Comparison of ENCODE assay signal across 32 mouse cellular contexts in the genomic region with DNA sequence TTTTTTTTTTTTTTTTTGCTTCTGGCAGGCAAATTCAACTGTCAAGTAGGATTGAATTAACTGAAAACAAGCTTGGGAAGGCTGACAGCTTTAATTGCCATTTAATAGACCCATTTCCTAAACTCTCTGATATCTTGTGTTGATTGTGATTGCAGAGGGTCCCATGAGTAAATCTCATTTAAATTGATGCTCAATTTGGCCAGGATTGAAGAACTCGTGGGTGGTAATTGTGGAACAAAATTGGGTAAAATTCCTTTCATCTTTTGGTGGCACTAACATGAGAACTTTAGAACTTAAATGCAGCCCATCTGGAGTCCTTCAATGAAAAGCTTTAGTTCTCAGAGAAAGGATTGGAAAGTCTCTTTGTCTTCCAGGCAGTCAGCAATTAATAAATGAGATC.
DNase-seq lines count a peak whose midpoint lies in the region; ATAC-seq and TF ChIP-seq lines count a peak whose summit lies in the region.
"Had no signal": no experiment of that assay in that cellular context is flagged by ENCODE, and none has a peak within 500 bp of the region (broad histone marks: within the 10 kb centered on the region; RNA-seq: fewer than 3 reads in every experiment).

No protein-coding gene starts in this region.

- TF ChIP-seq EP300 in lung, postnatal 0 days (IDR thresholded peaks at IDR 0.05): no peak

- H3K4me2 ChIP-seq in hindbrain, postnatal 0 days (ENCODE audit: low read depth, low read length): no peak overlapping the region
- H3K4me2 ChIP-seq in hindbrain, embryonic 16.5 days (ENCODE audit: low read length): no peak overlapping the region
- no peak overlapping the region for H3K4me2 ChIP-seq in embryonic facial prominence, embryonic 14.5 days (ENCODE audit: low read depth, low read length)
- H3K4me2 ChIP-seq in forebrain, embryonic 16.5 days (ENCODE audit: low read length): no peak overlapping the region
- no peak overlapping the region for H3K4me2 ChIP-seq in lung, postnatal 0 days (replicated peaks; ENCODE audit: low read depth, low read length)
- H3K4me2 ChIP-seq: embryonic facial prominence, embryonic 13.5 days; hindbrain, embryonic 13.5 days; limb, embryonic 13.5 days; liver, embryonic 12.5 days; stomach, embryonic 15.5 days had no signal

- no peak overlapping the region for H3K27ac ChIP-seq in hindbrain, postnatal 0 days
- H3K27ac ChIP-seq in hindbrain, embryonic 16.5 days (ENCODE audit: low read depth, low read length): no peak overlapping the region
- H3K27ac ChIP-seq in embryonic facial prominence, embryonic 14.5 days (replicated peaks; ENCODE audit: low read depth, low read length): no peak overlapping the region
- H3K27ac ChIP-seq in forebrain, embryonic 16.5 days (ENCODE audit: low read length): no peak overlapping the region
- H3K27ac ChIP-seq in lung, postnatal 0 days (ENCODE audit: low read length): no peak overlapping the region
- H3K27ac ChIP-seq: embryonic facial prominence, embryonic 13.5 days; heart, embryonic 10.5 days; layer of hippocampus, adult 2 months; left cerebral cortex, adult 2 months; limb, embryonic 13.5 days; liver, embryonic 12.5 days; stomach, embryonic 15.5 days had no signal

- no peak for ATAC-seq in hindbrain, postnatal 0 days
- no peak for ATAC-seq in hindbrain, embryonic 16.5 days
- no peak for ATAC-seq in embryonic facial prominence, embryonic 14.5 days (ENCODE audit: low read depth)
- peak; percentile 50 for ATAC-seq in forebrain, embryonic 16.5 days
- ATAC-seq in lung, postnatal 0 days: no peak
- ATAC-seq: inflammation-experienced regulatory T-cells, adult 6 months; liver, embryonic 12.5 days; liver, postnatal 0 days had no signal

- no peaks in the 10 kb centered on the region for H3K36me3 ChIP-seq in hindbrain, postnatal 0 days (ENCODE audit: insufficient read depth, low read length)
- no peaks in the 10 kb centered on the region for H3K36me3 ChIP-seq in hindbrain, embryonic 16.5 days (ENCODE audit: control insufficient read depth, insufficient read depth, low read length)
- H3K36me3 ChIP-seq in embryonic facial prominence, embryonic 14.5 days (ENCODE audit: control insufficient read depth, insufficient read depth, low read length): no peaks in the 10 kb centered on the region
- no peaks in the 10 kb centered on the region for H3K36me3 ChIP-seq in forebrain, embryonic 16.5 days (ENCODE audit: control insufficient read depth, insufficient read depth)
- no peaks in the 10 kb centered on the region for H3K36me3 ChIP-seq in lung, postnatal 0 days (ENCODE audit: insufficient read depth, low read length)
- H3K36me3 ChIP-seq: embryonic facial prominence, embryonic 13.5 days; heart, embryonic 10.5 days; hindbrain, embryonic 13.5 days; limb, embryonic 13.5 days; liver, embryonic 12.5 days; midbrain, embryonic 10.5 days; stomach, embryonic 15.5 days had no signal

- H3K9ac ChIP-seq in hindbrain, postnatal 0 days (replicated peaks; ENCODE audit: low read length): no peak overlapping the region
- no peak overlapping the region for H3K9ac ChIP-seq in hindbrain, embryonic 16.5 days (ENCODE audit: low read depth, low read length)
- no peak overlapping the region for H3K9ac ChIP-seq in embryonic facial prominence, embryonic 14.5 days (ENCODE audit: low read depth, low read length)
- no peak overlapping the region for H3K9ac ChIP-seq in forebrain, embryonic 16.5 days (replicated peaks; ENCODE audit: low read depth, low read length)
- H3K9ac ChIP-seq in lung, postnatal 0 days (replicated peaks; ENCODE audit: low read depth): no peak overlapping the region
- H3K9ac ChIP-seq: embryonic facial prominence, embryonic 13.5 days; hindbrain, embryonic 13.5 days; limb, embryonic 13.5 days; liver, embryonic 12.5 days; liver, postnatal 0 days; stomach, embryonic 15.5 days had no signal

- DNase-seq in hindbrain, postnatal 0 days (ENCODE audit: low spot score): peak; percentile 25
- peak; percentile 15 for DNase-seq in brain, adult 2 months (ENCODE audit: low read depth, low spot score)
- peak; percentile 41 for DNase-seq in embryonic facial prominence, embryonic 14.5 days (ENCODE audit: low spot score)
- DNase-seq in heart, postnatal 14 days: no peak
- no peak for DNase-seq in lung, postnatal 14 days
- DNase-seq in lung, postnatal 0 days (ENCODE audit: low spot score): no peak
- DNase-seq: adrenal gland, adult 8-10 months; B cell, adult 2 months; cerebellum, adult 11 months; cerebellum, adult 9-11 months; gastrocnemius, postnatal 25 days; heart, adult 11 months; heart, postnatal 4 days; kidney, adult 11 months; kidney, postnatal 36 days; liver, postnatal 0 days; lung, postnatal 10 days; right cerebral cortex, postnatal 25 days; thymus, postnatal 14 days had no signal

- TF ChIP-seq CTCF in hindbrain, postnatal 0 days (IDR thresholded peaks at IDR 0.05; ENCODE audit: low read depth): no peak
- TF ChIP-seq CTCF in lung, postnatal 0 days (IDR thresholded peaks at IDR 0.05): no peak

- no peak overlapping the region for H3K4me3 ChIP-seq in hindbrain, postnatal 0 days (ENCODE audit: low read length)
- no peak overlapping the region for H3K4me3 ChIP-seq in hindbrain, embryonic 16.5 days (ENCODE audit: low read length)
- no peak overlapping the region for H3K4me3 ChIP-seq in embryonic facial prominence, embryonic 14.5 days (ENCODE audit: low read depth, low read length)
- H3K4me3 ChIP-seq in forebrain, embryonic 16.5 days (replicated peaks; ENCODE audit: low read length): no peak overlapping the region
- no peak overlapping the region for H3K4me3 ChIP-seq in lung, postnatal 0 days (ENCODE audit: low read depth, low read length)
- H3K4me3 ChIP-seq: embryonic facial prominence, embryonic 13.5 days; erythroblast, embryonic 14.5 days; heart, embryonic 10.5 days; hindbrain, embryonic 13.5 days; layer of hippocampus, adult 2 months; left cerebral cortex, adult 2 months; limb, embryonic 13.5 days; liver, embryonic 12.5 days; midbrain, embryonic 10.5 days; stomach, embryonic 15.5 days had no signal

- no peaks in the 10 kb centered on the region for H3K4me1 ChIP-seq in hindbrain, postnatal 0 days (ENCODE audit: insufficient read depth, low read length)
- peaks cover 9% of the 10 kb centered on the region for H3K4me1 ChIP-seq in hindbrain, embryonic 16.5 days (ENCODE audit: control insufficient read depth, insufficient read depth, low read depth, low read length)
- peaks cover 7% of the 10 kb centered on the region; the same call in 1 of the 2 replicates for H3K4me1 ChIP-seq in embryonic facial prominence, embryonic 14.5 days (ENCODE audit: control insufficient read depth, insufficient read depth, low read length)
- H3K4me1 ChIP-seq in forebrain, embryonic 16.5 days (replicated peaks; ENCODE audit: control insufficient read depth, insufficient read depth, low read length): peaks cover 23% of the 10 kb centered on the region
- no peaks in the 10 kb centered on the region for H3K4me1 ChIP-seq in lung, postnatal 0 days (ENCODE audit: insufficient read depth, low read depth, low read length)
- H3K4me1 ChIP-seq: heart, embryonic 10.5 days; liver, embryonic 12.5 days; stomach, embryonic 15.5 days had no signal

- intact Hi-C loops in heart, postnatal 14 days (cut with DNase I): no loop called here

- 27% methylated on average over 1 of the region's 1 CpGs for WGBS in hindbrain, postnatal 0 days
- WGBS in hindbrain, embryonic 16.5 days: 13% methylated on average over 1 of the region's 1 CpGs
- 7% methylated on average over 1 of the region's 1 CpGs for WGBS in embryonic facial prominence, embryonic 14.5 days
- 3% methylated on average over 1 of the region's 1 CpGs for WGBS in forebrain, embryonic 16.5 days
- WGBS in lung, postnatal 0 days: 51% methylated on average over 1 of the region's 1 CpGs

- H3K27me3 ChIP-seq in hindbrain, postnatal 0 days (ENCODE audit: insufficient read depth, low read length): no peaks in the 10 kb centered on the region
- H3K27me3 ChIP-seq in hindbrain, embryonic 16.5 days (replicated peaks; ENCODE audit: control insufficient read depth, insufficient read depth, low read length): no peaks in the 10 kb centered on the region
- no peaks in the 10 kb centered on the region for H3K27me3 ChIP-seq in embryonic facial prominence, embryonic 14.5 days (replicated peaks; ENCODE audit: control insufficient read depth, insufficient read depth, low read length)
- no peaks in the 10 kb centered on the region for H3K27me3 ChIP-seq in forebrain, embryonic 16.5 days (replicated peaks; ENCODE audit: control insufficient read depth, insufficient read depth, low read length)
- no peaks in the 10 kb centered on the region for H3K27me3 ChIP-seq in lung, postnatal 0 days (replicated peaks; ENCODE audit: insufficient read depth, low read length)
- H3K27me3 ChIP-seq: embryonic facial prominence, embryonic 13.5 days; hindbrain, embryonic 13.5 days; limb, embryonic 13.5 days; liver, embryonic 12.5 days; stomach, embryonic 15.5 days had no signal

- no peaks in the 10 kb centered on the region for H3K9me3 ChIP-seq in hindbrain, postnatal 0 days (ENCODE audit: low read length)
- H3K9me3 ChIP-seq in hindbrain, embryonic 16.5 days (ENCODE audit: control insufficient read depth, low read length): no peaks in the 10 kb centered on the region
- H3K9me3 ChIP-seq in embryonic facial prominence, embryonic 14.5 days (ENCODE audit: control insufficient read depth, low read length): no peaks in the 10 kb centered on the region
- no peaks in the 10 kb centered on the region for H3K9me3 ChIP-seq in forebrain, embryonic 16.5 days (ENCODE audit: control insufficient read depth, low read length)
- H3K9me3 ChIP-seq in lung, postnatal 0 days (ENCODE audit: low read length): no peaks in the 10 kb centered on the region
- H3K9me3 ChIP-seq: embryonic facial prominence, embryonic 13.5 days; heart, embryonic 10.5 days; hindbrain, embryonic 13.5 days; limb, embryonic 13.5 days; liver, embryonic 12.5 days; midbrain, embryonic 10.5 days; stomach, embryonic 15.5 days had no signal

Comparison
In these comparisons a context has a peak if more than half of its experiments do, and no peak if none do; other contexts are left out.
1. DNase-seq: peak in hindbrain, postnatal 0 days (single experiment), brain, adult 2 months (single experiment) and embryonic facial prominence, embryonic 14.5 days (single experiment); none in heart, postnatal 14 days (0 of 2), lung, postnatal 14 days (single experiment) and lung, postnatal 0 days (single experiment).